Mouse (Mus musculus): ENCODE results near the gene Ugt1a6a. TPM values are rescaled to one million over a fixed set of nuclear protein-coding genes. Genes with fewer than 3 reads are reported as not detected.
"Not testable (repeated sequence)": the region's sequence is repeated elsewhere in the genome, so short reads cannot be mapped to it uniquely, and the experiment has no call there.

Ugt1a6a gene
- 0.78 and 1.3 TPM in 2 replicates for total RNA-seq (2017)

GRCm38 (mm10) chr1:88134457-88135011 lies at the start of gene Ugt1a6a:
Ugt1a6a (plus strand) TSS chr1:88134809.
- peak; percentile 88 for ATAC-seq (replicated peaks; ENCODE audit: low read depth, poor library complexity, severe bottlenecking)

GRCm38 (mm10) chr1:88086125-88086524 lies 48.5 kb upstream of the Ugt1a6a start:
- no peak for ATAC-seq (replicated peaks; ENCODE audit: low read depth, poor library complexity, severe bottlenecking)

- no peak for ATAC-seq (replicated peaks; ENCODE audit: low read depth, poor library complexity, severe bottlenecking)
Observed at GRCm38 (mm10) chr1:88087513-88087912, 47.1 kb upstream of the Ugt1a6a start, which contains the start of gene Ugt1a8. Ugt1a8 (plus strand) TSS chr1:88087813.

GRCm38 (mm10) chr1:88092341-88092740 lies 42.3 kb upstream of the Ugt1a6a start:
- no peak for ATAC-seq (replicated peaks; ENCODE audit: low read depth, poor library complexity, severe bottlenecking)

- peak; percentile 66 for ATAC-seq (replicated peaks; ENCODE audit: low read depth, poor library complexity, severe bottlenecking)
Observed at GRCm38 (mm10) chr1:88094270-88094676, 40.3 kb upstream of the Ugt1a6a start.

GRCm38 (mm10) chr1:88094941-88095492 lies 39.6 kb upstream of the Ugt1a6a start, which contains the start of gene Ugt1a7c:
Ugt1a7c (plus strand) TSS chr1:88095062.
- ATAC-seq (replicated peaks; ENCODE audit: low read depth, poor library complexity, severe bottlenecking) = peak; percentile 79

- peak; percentile 27; the same call in 1 of the 2 replicates for ATAC-seq (replicated peaks; ENCODE audit: low read depth, poor library complexity, severe bottlenecking)
Observed at GRCm38 (mm10) chr1:88098546-88098945, 36.1 kb upstream of the Ugt1a6a start.

GRCm38 (mm10) chr1:88099691-88100090 lies 34.9 kb upstream of the Ugt1a6a start:
- ATAC-seq (replicated peaks; ENCODE audit: low read depth, poor library complexity, severe bottlenecking) = not testable (repeated sequence)

- ATAC-seq (replicated peaks; ENCODE audit: low read depth, poor library complexity, severe bottlenecking) = peak; percentile 92
Observed at GRCm38 (mm10) chr1:88103019-88103418, 31.6 kb upstream of the Ugt1a6a start, which contains the start of gene Ugt1a6b. Ugt1a6b (plus strand) TSS chr1:88103252.

GRCm38 (mm10) chr1:88103697-88104468 lies 30.7 kb upstream of the Ugt1a6a start:
- not testable (repeated sequence) for ATAC-seq (replicated peaks; ENCODE audit: low read depth, poor library complexity, severe bottlenecking)

- no peak for ATAC-seq (replicated peaks; ENCODE audit: low read depth, poor library complexity, severe bottlenecking)
Observed at GRCm38 (mm10) chr1:88104667-88105430, 29.8 kb upstream of the Ugt1a6a start.

- no peak for ATAC-seq (replicated peaks; ENCODE audit: low read depth, poor library complexity, severe bottlenecking)
Observed at GRCm38 (mm10) chr1:88105656-88106055, 29.0 kb upstream of the Ugt1a6a start.

- peak; percentile 87 for ATAC-seq (replicated peaks; ENCODE audit: low read depth, poor library complexity, severe bottlenecking)
Observed at GRCm38 (mm10) chr1:88109027-88109557, 25.5 kb upstream of the Ugt1a6a start.

- ATAC-seq (replicated peaks; ENCODE audit: low read depth, poor library complexity, severe bottlenecking) = not testable (repeated sequence)
Observed at GRCm38 (mm10) chr1:88109604-88110003, 25.0 kb upstream of the Ugt1a6a start.

GRCm38 (mm10) chr1:88112769-88113168 lies 21.8 kb upstream of the Ugt1a6a start:
- not testable (repeated sequence) for ATAC-seq (replicated peaks; ENCODE audit: low read depth, poor library complexity, severe bottlenecking)

GRCm38 (mm10) chr1:88120550-88120949 lies 14.1 kb upstream of the Ugt1a6a start:
- peak; percentile 85 for ATAC-seq (replicated peaks; ENCODE audit: low read depth, poor library complexity, severe bottlenecking)

- not testable (repeated sequence) for ATAC-seq (replicated peaks; ENCODE audit: low read depth, poor library complexity, severe bottlenecking)
Observed at GRCm38 (mm10) chr1:88121521-88121920, 13.1 kb upstream of the Ugt1a6a start.

- ATAC-seq (replicated peaks; ENCODE audit: low read depth, poor library complexity, severe bottlenecking) = peak; percentile 64
Observed at GRCm38 (mm10) chr1:88125827-88126360, 8.7 kb upstream of the Ugt1a6a start.

- not testable (repeated sequence) for ATAC-seq (replicated peaks; ENCODE audit: low read depth, poor library complexity, severe bottlenecking)
Observed at GRCm38 (mm10) chr1:88129091-88129490, 5.5 kb upstream of the Ugt1a6a start.

- ATAC-seq (replicated peaks; ENCODE audit: low read depth, poor library complexity, severe bottlenecking) = not testable (repeated sequence)
Observed at GRCm38 (mm10) chr1:88130223-88130622, 4.4 kb upstream of the Ugt1a6a start.
